8 mouse cellular contexts compared by ENCODE assay signal in genomic region chr4:132345843-132346212, GRCm38 (mm10). TPM values are rescaled to one million over a fixed set of nuclear protein-coding genes. Genes with fewer than 3 reads are reported as not detected.
DNase-seq lines count a peak whose midpoint lies in the region; ATAC-seq and TF ChIP-seq lines count a peak whose summit lies in the region.

No protein-coding gene starts in this region.

- H3K4me1 ChIP-seq in heart, adult 2 months (ENCODE audit: control insufficient read depth, insufficient read depth, low read length): peaks cover 1% of the 10 kb centered on the region
- H3K4me1 ChIP-seq in testis, adult 2 months (ENCODE audit: control insufficient read depth, insufficient read depth, low read length): no peaks in the 10 kb centered on the region; the same call in 1 of the 2 replicates
- peaks cover 35% of the 10 kb centered on the region for H3K4me1 ChIP-seq in liver, embryonic 16.5 days (ENCODE audit: control insufficient read depth, low read depth, low read length)

- no peak overlapping the region for H3K4me3 ChIP-seq in heart, adult 2 months
- H3K4me3 ChIP-seq in testis, adult 2 months (ENCODE audit: control insufficient read depth, low read depth, low read length): peak overlapping the region; percentile 89
- H3K4me3 ChIP-seq in liver, embryonic 16.5 days (ENCODE audit: low read depth, low read length): peak overlapping the region; percentile 89

- H3K4me2 ChIP-seq in liver, embryonic 16.5 days (ENCODE audit: low read depth, low read length): peak overlapping the region; percentile 72

- DNase-seq in heart, adult 2 months: no peak
- no peak for DNase-seq in heart, postnatal 25 days (ENCODE audit: low spot score)
- no peak for DNase-seq in testis, postnatal 14 days (ENCODE audit: low spot score)
- DNase-seq in urinary bladder, postnatal 36 days (ENCODE audit: low spot score in 2 of 2): no peak
- DNase-seq in natural killer cell, adult 2 months (ENCODE audit: low spot score in 2 of 2): no peak
- no peak for DNase-seq in layer of hippocampus, postnatal 36 days

- intact Hi-C loops in heart, adult 2 months (cut with DNase I): loop anchor here (1.0 to 5.0 kb wide), 5 partner anchors 17 to 259 kb away; partner anchors contain the start of gene Trnau1ap
- intact Hi-C loops in heart, postnatal 25 days (cut with DNase I): loop anchor here (1.0 to 5.0 kb wide), 3 partner anchors 53 to 166 kb away; partner anchors contain the start of genes Sesn2 and Ythdf2

- H3K36me3 ChIP-seq in heart, adult 2 months (ENCODE audit: control insufficient read depth, insufficient read depth, low read length): peaks cover 2% of the 10 kb centered on the region
- no peaks in the 10 kb centered on the region for H3K36me3 ChIP-seq in testis, adult 2 months (ENCODE audit: control insufficient read depth, insufficient read depth, low read length)
- peaks cover 2% of the 10 kb centered on the region for H3K36me3 ChIP-seq in liver, embryonic 16.5 days (ENCODE audit: control insufficient read depth, insufficient read depth)

- TF ChIP-seq POLR2A in heart, adult 2 months (IDR thresholded peaks at IDR 0.05; ENCODE audit: insufficient read depth, low read depth, low read length): no peak
- TF ChIP-seq POLR2A in testis, adult 2 months (IDR thresholded peaks at IDR 0.05; ENCODE audit: control insufficient read depth, low read depth, low read length): no peak

- no peak for ATAC-seq in liver, embryonic 16.5 days (ENCODE audit: low read depth)

- 45% methylated on average over 5 of the region's 5 CpGs for WGBS in heart, adult 2 months
- 41% methylated on average over 5 of the region's 5 CpGs for WGBS in liver, embryonic 16.5 days (ENCODE audit: insufficient replicate concordance)

- TF ChIP-seq CTCF in heart, adult 2 months (IDR thresholded peaks at IDR 0.05): no peak
- TF ChIP-seq CTCF in testis, adult 2 months (IDR thresholded peaks at IDR 0.05; ENCODE audit: control insufficient read depth, insufficient read depth, insufficient replicate concordance, low read depth, low read length): no peak

- no peak for TF ChIP-seq EP300 in heart, adult 2 months (IDR thresholded peaks at IDR 0.05; ENCODE audit: insufficient read depth, low read depth, low read length)

- no peaks in the 10 kb centered on the region for H3K9me3 ChIP-seq in liver, embryonic 16.5 days (replicated peaks; ENCODE audit: control insufficient read depth, low read length)

- H3K9ac ChIP-seq in heart, adult 2 months (ENCODE audit: low read depth, low read length): no peak overlapping the region
- peak overlapping the region; percentile 90 for H3K9ac ChIP-seq in liver, embryonic 16.5 days (ENCODE audit: low read depth, low read length)

- H3K27me3 ChIP-seq in heart, adult 2 months (ENCODE audit: control insufficient read depth, insufficient read depth, low read length): no peaks in the 10 kb centered on the region
- no peaks in the 10 kb centered on the region for H3K27me3 ChIP-seq in testis, adult 2 months (ENCODE audit: control insufficient read depth, insufficient read depth, low read length)
- no peaks in the 10 kb centered on the region for H3K27me3 ChIP-seq in liver, embryonic 16.5 days (ENCODE audit: control insufficient read depth, insufficient read depth, low read depth, low read length)

- peak overlapping the region; percentile 13; the same call in 1 of the 2 replicates for H3K27ac ChIP-seq in heart, adult 2 months
- H3K27ac ChIP-seq in testis, adult 2 months (ENCODE audit: control insufficient read depth, insufficient read depth, low read depth, low read length): no peak overlapping the region
- H3K27ac ChIP-seq in liver, embryonic 16.5 days (ENCODE audit: low read length): peak overlapping the region; percentile 76

- peaks cover 6% of the 10 kb centered on the region for H3K79me2 ChIP-seq in heart, adult 2 months (replicated peaks; ENCODE audit: control insufficient read depth, insufficient read depth, low read length)

RNA-seq across cellular contexts. Expression of gene Rcc1, which starts 7.6 kb away (rescaled TPM):
- total RNA-seq in heart, adult 2 months (2021): 1 to 10 TPM; 6.6 to 7.5 TPM
- polyA plus RNA-seq in heart, adult 2 months (2012; rRNA removed): 5.1 and 5.2 TPM in 2 replicates
- total RNA-seq in heart, postnatal 25 days (2021): 1 to 10 TPM; 8.6 to 8.9 TPM
- 179 and 185 TPM in 2 replicates for polyA plus RNA-seq in testis, adult 2 months (2012; rRNA removed)
- 41.3 and 44.2 TPM in 2 replicates for polyA plus RNA-seq in liver, embryonic 16.5 days (2015; fragmentation: Nextera tagmentation; extraction: Ambion mirVana)
- 10 to 100 TPM; 11.9 to 13.4 TPM for total RNA-seq in layer of hippocampus, postnatal 36 days (2021)

RNA-seq across cellular contexts. Expression of gene Trnau1ap, which starts 16.5 kb away (rescaled TPM):
- 10 to 100 TPM; 21.3 to 24.6 TPM for total RNA-seq in heart, adult 2 months (2021)
- polyA plus RNA-seq in heart, adult 2 months (2012; rRNA removed): 14.8 and 14.9 TPM in 2 replicates
- 10 to 100 TPM; 22.2 to 23.7 TPM for total RNA-seq in heart, postnatal 25 days (2021)
- 5.1 and 6.0 TPM in 2 replicates for polyA plus RNA-seq in testis, adult 2 months (2012; rRNA removed)
- 26.9 and 27.3 TPM in 2 replicates for polyA plus RNA-seq in liver, embryonic 16.5 days (2015; fragmentation: Nextera tagmentation; extraction: Ambion mirVana)
- total RNA-seq in layer of hippocampus, postnatal 36 days (2021): 10 to 100 TPM; 18.6 to 19.6 TPM

RNA-seq across cellular contexts. Expression of gene Rab42, which starts 42.6 kb away (rescaled TPM):
- 1 to 10 TPM in 1 of 2 experiments, under 1 TPM in 1; 0.73 to 1.1 TPM for total RNA-seq in heart, adult 2 months (2021)
- 3.8 and 4.2 TPM in 2 replicates for polyA plus RNA-seq in heart, adult 2 months (2012; rRNA removed)
- total RNA-seq in heart, postnatal 25 days (2021): 1 to 10 TPM in 1 of 2 experiments, under 1 TPM in 1; 0.57 to 1.1 TPM
- polyA plus RNA-seq in testis, adult 2 months (2012; rRNA removed): 24.9 and 31.4 TPM in 2 replicates
- polyA plus RNA-seq in liver, embryonic 16.5 days (2015; fragmentation: Nextera tagmentation; extraction: Ambion mirVana): 0.41 and 0.61 TPM in 2 replicates
- 1 to 10 TPM; 1.2 to 2.6 TPM for total RNA-seq in layer of hippocampus, postnatal 36 days (2021)
